Mouse (Mus musculus): ENCODE data around the gene Dusp5. TPM values are rescaled to one million over a fixed set of nuclear protein-coding genes. Genes with fewer than 3 reads are reported as not detected.
"Not testable (repeated sequence)": the region's sequence is repeated elsewhere in the genome, so short reads cannot be mapped to it uniquely, and the experiment has no call there.

Gene Dusp5
- total RNA-seq, 1 experiment from 2014 or later, result 6.0 TPM

GRCm38 (mm10) chr19:53575296-53576010 is 46.5 kb downstream of the Dusp5 start:
- DNase-seq, result no peak

GRCm38 (mm10) chr19:53576061-53576460 is 47.2 kb downstream of the Dusp5 start:
- DNase-seq, result no peak

- peak; percentile 13 for DNase-seq
Observed at GRCm38 (mm10) chr19:53577025-53577800, 48.3 kb downstream of the Dusp5 start.

- DNase-seq, result peak; percentile 30
Observed at GRCm38 (mm10) chr19:53578597-53579252, 49.8 kb downstream of the Dusp5 start.

- not testable (repeated sequence) for DNase-seq
Observed at GRCm38 (mm10) chr19:53580271-53580670, 51.4 kb downstream of the Dusp5 start.

GRCm38 (mm10) chr19:53587686-53588085 is 58.8 kb downstream of the Dusp5 start:
- DNase-seq, result not testable (repeated sequence)

- DNase-seq, result not testable (repeated sequence)
Observed at GRCm38 (mm10) chr19:53588968-53589367, 60.1 kb downstream of the Dusp5 start, which contains the start of gene Nutf2-ps1. Gene Nutf2-ps1, minus strand, starts transcription at chr19:53589068.

Other genes with a start within 250 kb of the Dusp5 start
- gene Mxi1, start 218.6 kb upstream of the Dusp5 start, total RNA-seq (2021), result 33.6 and 40.2 TPM in 2 replicates
- gene Gm10197, start 157.3 kb upstream of the Dusp5 start, total RNA-seq (2021), result not detected in 2 replicates
- 44.9 and 49.6 TPM in 2 replicates for gene Smndc1, start 138.5 kb upstream of the Dusp5 start, total RNA-seq (2021)
- 52.6 and 90.3 TPM in 2 replicates for gene Nutf2-ps1, start 60.0 kb downstream of the Dusp5 start, total RNA-seq (2021)
- 39.2 and 43.3 TPM in 2 replicates for gene Smc3, start 71.3 kb downstream of the Dusp5 start, total RNA-seq (2021)
- gene Rbm20, start 148.2 kb downstream of the Dusp5 start, total RNA-seq (2021), result 2.2 and 2.6 TPM in 2 replicates

All from adrenal gland, postnatal 25 days (tissue).